Mouse (Mus musculus): Measurements from ENCODE around the gene Hoxb1.

GRCm38 (mm10) chr11:96320688-96321087 lies 44.9 kb upstream of the Hoxb1 start:
- TF ChIP-seq CTCF (IDR thresholded peaks at IDR 0.05) (no peak), POLR2A (IDR thresholded peaks at IDR 0.05; ENCODE audit: insufficient read depth, low read depth, low read length) (no peak)
